Mouse (Mus musculus) thymus, adult 2 months (tissue): ENCODE data around the gene Igfbp2. TPM values are rescaled to one million over a fixed set of nuclear protein-coding genes. Genes with fewer than 3 reads are reported as not detected.

Experiments
- DNase-seq: peaks from one replicate; pipeline ENCODE4 v3.0.0; 2021
- H3K27ac ChIP-seq: fragments of 200-500 bp; 2 replicates; pipeline ENCODE4 v1.5.1; 2012; ENCODE audit warnings: low read length, control low read depth; ENCODE audit not compliant: control insufficient read depth, insufficient read depth
- H3K27me3 ChIP-seq: fragments of 200-500 bp; 2 replicates; pipeline ENCODE4 v1.6.1; 2012; ENCODE audit warnings: mild to moderate bottlenecking, low read length, moderate library complexity, mixed read lengths; ENCODE audit not compliant: control insufficient read depth, insufficient read depth
- H3K36me3 ChIP-seq: fragments of 200-500 bp; 2 replicates; pipeline ENCODE4 v1.6.1; 2012; ENCODE audit warnings: mild to moderate bottlenecking, low read length, moderate library complexity; ENCODE audit not compliant: control insufficient read depth, insufficient read depth
- H3K4me1 ChIP-seq: fragments of 200-500 bp; replicated peaks from 2 replicates; pipeline ENCODE4 v1.6.1; 2012; ENCODE audit warnings: low read length; ENCODE audit not compliant: control insufficient read depth, insufficient read depth
- H3K4me3 ChIP-seq: fragments of 200-500 bp; 2 replicates; pipeline ENCODE4 v1.5.1; 2012; ENCODE audit warnings: mild to moderate bottlenecking, low read length, control low read depth, moderate library complexity; ENCODE audit not compliant: control insufficient read depth, insufficient read depth
- CTCF ChIP-seq: fragments of 200-500 bp; IDR thresholded peaks from 2 replicates; pipeline ENCODE4 v1.5.1; 2012; ENCODE audit warnings: mild to moderate bottlenecking, control low read depth, low read length, moderate library complexity, borderline replicate concordance; ENCODE audit not compliant: control insufficient read depth, poor library complexity, insufficient read depth; ENCODE audit errors: extremely low read depth
- POLR2A ChIP-seq: fragments of 200-500 bp; IDR thresholded peaks from 2 replicates; pipeline ENCODE4 v1.6.1; 2012; ENCODE audit warnings: mild to moderate bottlenecking, low read length, control low read depth, moderate library complexity; ENCODE audit not compliant: control insufficient read depth, poor library complexity, insufficient read depth; ENCODE audit errors: extremely low read depth
- WGBS: fragments of 180-500 bp; shearing (Covaris S2); methylation state at CpG from one replicate; pipeline ENCODE4 v1.1.7; 2018; 5-methylcytosine and 5-hydroxymethylcytosine counted together
- polyA plus RNA-seq: library from polyadenylated mRNA; depleted of rRNA; stranded (reverse); fragments of >200 nt; gene quantifications from 2 replicates; pipeline ENCODE4 v1.2.3, GENCODE M21; 2012

Gene Igfbp2
- polyA plus RNA-seq, 1 experiment: 13.3 TPM

DNA sequence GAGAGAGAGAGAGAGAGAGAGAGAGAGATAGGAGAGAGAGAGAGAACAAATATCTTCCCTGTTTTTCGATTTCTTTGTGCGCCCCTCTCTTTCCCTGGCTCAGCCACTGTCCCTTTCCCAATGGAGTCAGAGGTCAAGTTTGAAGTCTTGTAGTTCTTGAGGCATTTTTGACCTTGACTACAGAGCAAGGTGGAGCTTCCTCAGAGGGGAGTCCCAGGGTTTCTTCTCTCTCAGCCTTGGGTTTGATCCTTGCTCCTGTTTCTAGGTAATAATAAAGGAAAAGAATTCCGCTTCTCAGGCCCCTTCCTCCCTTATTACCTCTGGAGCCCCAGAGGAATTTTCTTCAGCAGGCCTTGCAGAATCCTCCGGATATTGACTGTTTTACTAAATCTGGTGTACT lies 1.6 kb downstream of the Igfbp2 start:
- no peak overlapping the region for H3K27ac ChIP-seq

DNA sequence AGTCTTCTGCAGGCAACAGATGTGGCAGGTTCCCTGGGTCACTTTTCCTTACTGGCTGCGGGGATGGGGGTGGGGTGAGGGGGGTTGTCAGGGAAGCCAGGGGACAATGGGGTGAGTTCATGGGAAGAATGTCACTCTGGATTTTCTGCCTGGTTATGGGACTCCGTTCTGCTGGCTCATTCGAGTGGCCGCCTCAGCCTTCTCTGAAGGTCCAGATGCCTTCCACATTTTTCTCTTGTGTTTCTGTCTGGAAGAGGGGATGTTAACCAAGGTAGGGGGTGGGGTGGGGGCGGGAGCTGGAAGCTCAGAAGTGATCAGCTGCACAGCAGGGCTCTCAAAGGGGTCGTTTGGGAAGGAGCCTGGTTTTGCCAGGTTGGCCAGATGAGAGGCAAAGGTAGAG lies 2.1 kb downstream of the Igfbp2 start:
- H3K27me3 ChIP-seq: peaks cover 3% of the 10 kb centered on the region; the same call in 1 of the 2 replicates
- no peak overlapping the region for H3K27ac ChIP-seq
- no peak for DNase-seq
- no peaks in the 10 kb centered on the region for H3K36me3 ChIP-seq
- H3K4me1 ChIP-seq: no peaks in the 10 kb centered on the region; the same call in 1 of the 2 replicates
- no peak overlapping the region for H3K4me3 ChIP-seq
- 26% methylated on average over 6 of the region's 6 CpGs for WGBS
- TF ChIP-seq POLR2A (no peak), CTCF (no peak)

More for the DNA sequence above, 1.6 kb downstream of the Igfbp2 start:
- TF ChIP-seq POLR2A: no peak
- TF ChIP-seq CTCF: no peak
- H3K36me3 ChIP-seq: no peaks in the 10 kb centered on the region
- no peak for DNase-seq
- 33% methylated on average over 4 of the region's 4 CpGs for WGBS
- no peak overlapping the region for H3K4me3 ChIP-seq
- H3K4me1 ChIP-seq: no peaks in the 10 kb centered on the region; the same call in 1 of the 2 replicates
- peaks cover 3% of the 10 kb centered on the region; the same call in 1 of the 2 replicates for H3K27me3 ChIP-seq

DNA sequence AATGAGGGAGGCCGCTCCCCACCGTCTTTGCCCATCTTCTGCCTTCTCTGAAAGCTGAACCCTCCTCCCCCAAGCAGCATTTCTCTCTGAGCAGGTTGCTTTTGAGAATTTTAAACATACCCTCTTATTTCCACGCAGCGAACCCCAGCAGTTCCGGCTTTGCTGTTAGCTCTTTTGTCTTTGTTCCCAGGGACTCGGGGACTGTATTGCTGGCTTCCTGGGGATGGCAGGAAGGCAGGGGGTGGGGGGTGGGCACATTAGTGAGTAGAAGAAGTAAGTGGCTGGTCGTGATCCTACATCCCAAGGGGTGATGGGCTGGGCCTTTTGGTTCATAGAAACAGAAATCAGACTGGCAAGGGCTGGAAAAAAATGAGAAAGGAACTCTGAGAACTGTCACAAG lies 2.6 kb downstream of the Igfbp2 start:
- Histone ChIP-seq H3K4me1 (no peaks in the 10 kb centered on the region; the same call in 1 of the 2 replicates), H3K27me3 (peaks cover 3% of the 10 kb centered on the region; the same call in 1 of the 2 replicates), H3K4me3 (no peak overlapping the region), H3K36me3 (no peaks in the 10 kb centered on the region), H3K27ac (no peak overlapping the region)
- 12% methylated on average over 7 of the region's 7 CpGs for WGBS
- no peak for DNase-seq
- TF ChIP-seq CTCF: no peak

DNA sequence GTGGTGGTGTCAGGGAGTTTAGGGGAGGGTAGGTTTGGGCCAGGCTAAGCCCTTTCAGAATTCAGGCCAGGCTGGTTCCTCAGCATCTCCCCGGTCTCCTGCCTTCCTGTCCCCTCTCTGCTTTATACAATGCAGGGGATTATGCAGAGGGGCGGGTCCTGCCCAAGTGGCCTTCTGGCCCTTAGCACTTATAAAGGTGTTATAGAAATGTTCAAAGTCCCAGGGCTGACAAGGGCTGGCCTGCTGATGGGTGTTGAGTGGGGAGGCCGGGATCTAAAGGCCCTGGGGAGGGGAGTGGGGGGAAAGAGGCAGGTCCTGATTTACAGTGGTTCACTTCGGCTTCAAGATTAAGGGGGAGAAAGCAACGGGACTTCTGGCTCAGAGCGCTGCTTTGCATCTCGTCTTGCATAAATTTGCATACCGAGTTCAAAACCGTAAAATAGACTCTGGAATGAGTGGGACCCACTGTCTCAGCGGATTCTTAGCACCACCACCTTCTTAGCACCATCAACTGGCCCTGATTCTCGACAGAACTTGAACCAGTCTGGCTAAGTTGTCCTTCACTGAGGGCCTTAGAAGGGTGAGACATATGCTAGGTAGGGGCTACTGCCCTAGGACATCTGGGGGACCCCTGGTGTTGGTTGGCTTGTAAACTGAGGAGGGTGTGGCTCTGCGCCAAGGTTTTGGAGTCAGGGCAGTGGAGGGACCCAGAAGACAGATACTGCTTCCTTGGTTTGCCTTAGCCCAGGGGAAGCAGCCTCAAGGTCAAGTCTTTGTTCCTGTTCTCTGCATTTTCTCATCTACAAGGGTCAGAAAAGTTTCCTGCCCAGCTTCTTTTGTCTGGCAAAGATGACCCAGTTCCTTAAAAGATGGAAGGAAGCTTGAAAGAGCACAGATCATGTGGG lies 3.4 kb downstream of the Igfbp2 start:
- WGBS: 50% methylated on average over 12 of the region's 12 CpGs
- no peak overlapping the region for H3K27ac ChIP-seq
- DNase-seq: no peak
- TF ChIP-seq POLR2A: no peak
- no peak for TF ChIP-seq CTCF
- no peak overlapping the region for H3K4me3 ChIP-seq
- H3K36me3 ChIP-seq: no peaks in the 10 kb centered on the region
- H3K4me1 ChIP-seq: no peaks in the 10 kb centered on the region; the same call in 1 of the 2 replicates
- peaks cover 3% of the 10 kb centered on the region; the same call in 1 of the 2 replicates for H3K27me3 ChIP-seq

DNA sequence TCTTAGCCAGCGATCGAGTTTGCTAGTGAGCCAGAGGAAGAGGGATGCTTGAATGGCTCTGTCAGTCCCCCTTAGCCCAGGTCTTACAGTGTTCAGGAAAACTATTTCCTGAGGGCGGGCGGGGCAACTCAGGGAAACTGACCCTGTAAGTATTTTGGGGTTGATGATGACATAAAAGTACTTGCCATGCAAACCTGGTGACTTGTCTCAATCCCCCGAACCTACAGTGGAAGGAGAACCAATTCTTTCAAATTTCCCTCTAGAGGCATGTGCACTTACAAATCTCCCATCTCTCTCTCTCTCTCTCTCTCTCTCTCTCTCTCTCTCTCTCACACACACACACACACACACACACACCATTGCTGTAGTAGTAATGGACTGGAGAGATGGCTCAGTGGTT lies 4.5 kb downstream of the Igfbp2 start:
- TF ChIP-seq POLR2A: no peak
- TF ChIP-seq CTCF: no peak
- no peak overlapping the region for H3K4me3 ChIP-seq
- H3K4me1 ChIP-seq: no peaks in the 10 kb centered on the region; the same call in 1 of the 2 replicates
- no peak overlapping the region for H3K27ac ChIP-seq
- H3K27me3 ChIP-seq: peaks cover 3% of the 10 kb centered on the region; the same call in 1 of the 2 replicates
- 86% methylated on average over 5 of the region's 5 CpGs for WGBS
- no peak for DNase-seq
- no peaks in the 10 kb centered on the region for H3K36me3 ChIP-seq

DNA sequence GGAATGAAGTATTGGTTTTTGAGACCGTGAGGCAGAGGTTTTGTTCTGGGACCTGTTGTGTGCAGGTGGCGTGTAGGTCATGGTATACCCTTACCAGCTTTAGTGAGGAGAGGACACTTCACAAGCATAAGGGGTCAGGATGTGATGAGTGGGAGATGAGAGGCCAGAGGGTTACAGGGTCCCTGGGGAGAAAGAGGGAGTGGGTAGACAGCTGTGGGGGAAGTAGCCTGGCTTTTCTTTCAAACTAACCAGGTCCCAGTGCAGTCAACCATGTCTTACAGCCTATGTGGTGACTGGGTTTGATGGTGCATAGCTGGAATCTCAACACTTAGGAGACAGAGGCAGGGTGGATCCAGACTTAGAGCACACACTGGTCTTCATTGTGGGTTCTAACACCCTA lies 6.2 kb downstream of the Igfbp2 start:
- H3K4me1 ChIP-seq: no peaks in the 10 kb centered on the region; the same call in 1 of the 2 replicates
- no peaks in the 10 kb centered on the region for H3K27me3 ChIP-seq
- H3K27ac ChIP-seq: no peak overlapping the region
- TF ChIP-seq CTCF (no peak), POLR2A (no peak)
- no peak for DNase-seq
- no peak overlapping the region for H3K4me3 ChIP-seq
- no peaks in the 10 kb centered on the region for H3K36me3 ChIP-seq
- WGBS: 95% methylated on average over 2 of the region's 2 CpGs
